Mouse (Mus musculus) MEL (cell line): ENCODE data around the gene Vmn2r99. TPM values are rescaled to one million over a fixed set of nuclear protein-coding genes. Genes with fewer than 3 reads are reported as not detected.

ENCODE experiments used
- DNase-seq: peaks from one replicate; pipeline ENCODE4 v3.0.0; 2011; ENCODE audit warnings: low read depth, low spot score
- H3K27ac ChIP-seq: 2 replicates; pipeline ENCODE4 v1.5.1; 2012; ENCODE audit warnings: low read depth, mild to moderate bottlenecking, control low read depth, low read length, moderate library complexity; ENCODE audit not compliant: control insufficient read depth
- H3K27me3 ChIP-seq, 2 experiments: fragments of 150-350 bp in 1 of 2; sonication (generic) in 1 of 2; 2 replicates each; pipeline ENCODE4 v1.6.1; 2012; ENCODE audit warnings: low read length in 2 of 2, mild to moderate bottlenecking in 2 of 2, improper control_type of control experiment in 1 of 2, moderate library complexity in 1 of 2; ENCODE audit not compliant: insufficient read depth in 2 of 2, control insufficient read depth in 1 of 2
- H3K36me3 ChIP-seq, 2 experiments: 2 replicates each; pipeline ENCODE4 v1.6.1; 2012 to 2014; ENCODE audit warnings: low read length in 2 of 2, improper control_type of control experiment in 1 of 2, inconsistent platforms in 1 of 2, mild to moderate bottlenecking in 1 of 2; ENCODE audit not compliant: insufficient read depth in 2 of 2, control insufficient read depth in 1 of 2
- H3K4me1 ChIP-seq, 2 experiments: fragments of 150-350 bp in 1 of 2; sonication (generic) in 1 of 2; 2 replicates each; pipeline ENCODE4 v1.6.1; 2012; ENCODE audit warnings: low read length in 2 of 2, improper control_type of control experiment in 1 of 2, mild to moderate bottlenecking in 1 of 2; ENCODE audit not compliant: insufficient read depth in 2 of 2, control insufficient read depth in 1 of 2
- H3K4me3 ChIP-seq, 2 experiments: fragments of 150-350 bp in 1 of 2; sonication (generic) in 1 of 2; 2 replicates each; pipeline ENCODE4 v1.5.1; 2012; ENCODE audit warnings: low read depth in 2 of 2, low read length in 2 of 2, mild to moderate bottlenecking in 2 of 2, moderate library complexity in 2 of 2, control low read depth in 1 of 2, improper control_type of control experiment in 1 of 2; ENCODE audit not compliant: control insufficient read depth in 1 of 2, insufficient read depth in 1 of 2
- H3K79me2 ChIP-seq: 2 replicates; pipeline ENCODE4 v1.6.1; 2012; ENCODE audit warnings: mild to moderate bottlenecking, low read length, moderate library complexity; ENCODE audit not compliant: control insufficient read depth, poor library complexity, insufficient read depth
- H3K9ac ChIP-seq: 2 replicates; pipeline ENCODE4 v1.6.1; 2012; ENCODE audit warnings: low read depth, mild to moderate bottlenecking, control low read depth, low read length, moderate library complexity; ENCODE audit not compliant: control insufficient read depth, poor library complexity, severe bottlenecking
- H3K9me3 ChIP-seq: fragments of 150-350 bp; sonication (generic); replicated peaks from 2 replicates; pipeline ENCODE4 v1.6.1; 2012; ENCODE audit warnings: mild to moderate bottlenecking, low read length, improper control_type of control experiment, moderate library complexity; ENCODE audit not compliant: insufficient read depth
- CHD1 ChIP-seq: IDR thresholded peaks from 2 replicates; pipeline ENCODE4 v1.6.1; 2012; ENCODE audit warnings: low read depth, mild to moderate bottlenecking, inconsistent platforms, low read length, improper control_type of control experiment
- CHD2 ChIP-seq: IDR thresholded peaks from 2 replicates; pipeline ENCODE4 v1.6.1; 2011; ENCODE audit warnings: low read length, improper control_type of control experiment
- CTCF ChIP-seq, 3 experiments: IDR thresholded peaks in 2 of 3; conservative IDR thresholded peaks in 1 of 3; 2 replicates each; pipeline ENCODE4 v1.5.1; 2011 to 2012; ENCODE audit warnings: low read length in 3 of 3, low read depth in 2 of 3, mild to moderate bottlenecking in 2 of 3, improper control_type of control experiment in 1 of 3, inconsistent platforms in 1 of 3, mixed read lengths in 1 of 3, moderate library complexity in 1 of 3; ENCODE audit not compliant: control insufficient read depth in 1 of 3, insufficient read depth in 1 of 3, poor library complexity in 1 of 3, severe bottlenecking in 1 of 3
- E2F4 ChIP-seq: IDR thresholded peaks from 2 replicates; pipeline ENCODE4 v1.6.1; 2011; ENCODE audit warnings: low read depth, low read length, improper control_type of control experiment, borderline replicate concordance
- GATA1 ChIP-seq: IDR thresholded peaks from 2 replicates; pipeline ENCODE4 v1.6.1; 2011; ENCODE audit warnings: low read depth, low read length, improper control_type of control experiment
- HCFC1 ChIP-seq: IDR thresholded peaks from 2 replicates; pipeline ENCODE4 v1.6.1; 2012; ENCODE audit warnings: low read depth, mild to moderate bottlenecking, inconsistent platforms, low read length, improper control_type of control experiment, moderate library complexity
- KAT2A ChIP-seq: conservative IDR thresholded peaks from 2 replicates; pipeline ENCODE4 v1.6.1; 2012; ENCODE audit warnings: low read depth, low read length, improper control_type of control experiment, inconsistent platforms
- MEF2A ChIP-seq: IDR thresholded peaks from 2 replicates; pipeline ENCODE4 v1.6.1; 2014; ENCODE audit warnings: low read depth, mild to moderate bottlenecking, inconsistent platforms, low read length, improper control_type of control experiment; ENCODE audit not compliant: poor library complexity, insufficient replicate concordance, severe bottlenecking; ENCODE audit errors: extremely low read depth
- MXI1 ChIP-seq: IDR thresholded peaks from 2 replicates; pipeline ENCODE4 v1.6.1; 2011; ENCODE audit warnings: mild to moderate bottlenecking, low read depth, low read length, improper control_type of control experiment
- MYB ChIP-seq: IDR thresholded peaks from 2 replicates; pipeline ENCODE4 v1.6.1; 2011; ENCODE audit warnings: mild to moderate bottlenecking, low read depth, low read length, improper control_type of control experiment
- MYC ChIP-seq: IDR thresholded peaks from 2 replicates; pipeline ENCODE4 v1.6.1; 2011; ENCODE audit warnings: low read depth, mild to moderate bottlenecking, low read length, improper control_type of control experiment, moderate library complexity
- NELFE ChIP-seq: IDR thresholded peaks from 2 replicates; pipeline ENCODE4 v1.6.1; 2011; ENCODE audit warnings: low read depth, low read length, improper control_type of control experiment
- TAL1 ChIP-seq: IDR thresholded peaks from 2 replicates; pipeline ENCODE4 v1.6.1; 2012; ENCODE audit warnings: mild to moderate bottlenecking, inconsistent platforms, low read length, moderate library complexity, mixed read lengths
- TBP ChIP-seq: IDR thresholded peaks from 2 replicates; pipeline ENCODE4 v1.8.0; 2011; ENCODE audit warnings: low read depth, low read length, improper control_type of control experiment
- UBTF ChIP-seq: IDR thresholded peaks from 2 replicates; pipeline ENCODE4 v1.6.1; 2012; ENCODE audit warnings: low read depth, mild to moderate bottlenecking, inconsistent platforms, low read length, improper control_type of control experiment, moderate library complexity, borderline replicate concordance; ENCODE audit not compliant: insufficient read depth
- USF1 ChIP-seq: IDR thresholded peaks from 2 replicates; pipeline ENCODE4 v1.6.1; 2014; ENCODE audit warnings: low read depth, mild to moderate bottlenecking, inconsistent platforms, low read length, improper control_type of control experiment, moderate library complexity
- USF2 ChIP-seq, 2 experiments: IDR thresholded peaks; 2 replicates each; pipeline ENCODE4 v1.6.1; 2011 to 2012; ENCODE audit warnings: improper control_type of control experiment in 2 of 2, low read length in 2 of 2, borderline replicate concordance in 1 of 2, inconsistent platforms in 1 of 2, low read depth in 1 of 2, mild to moderate bottlenecking in 1 of 2; ENCODE audit not compliant: insufficient read depth in 1 of 2
- ZC3H11A ChIP-seq: IDR thresholded peaks from 2 replicates; pipeline ENCODE4 v1.6.1; 2012; ENCODE audit warnings: low read depth, mild to moderate bottlenecking, inconsistent platforms, low read length, improper control_type of control experiment
- ZKSCAN1 ChIP-seq: IDR thresholded peaks from 2 replicates; pipeline ENCODE4 v1.6.1; 2012; ENCODE audit warnings: low read depth, mild to moderate bottlenecking, inconsistent platforms, low read length, improper control_type of control experiment, moderate library complexity
- ZMIZ1 ChIP-seq: IDR thresholded peaks from 2 replicates; pipeline ENCODE4 v1.6.1; 2012; ENCODE audit warnings: low read depth, mild to moderate bottlenecking, inconsistent platforms, low read length, improper control_type of control experiment, moderate library complexity
- polyA plus RNA-seq, 2 experiments: library from polyadenylated mRNA; stranded (reverse) in 1 of 2; unstranded in 1 of 2; fragments of >175 nt in 1 of 2; fragments of >200 nt in 1 of 2; gene quantifications; 2 replicates each; pipeline versions ENCODE4 v1.2.1 to v1.2.4; 2012; ENCODE audit warnings: low replicate concordance in 2 of 2, low read depth in 1 of 2; ENCODE audit not compliant: insufficient read length in 2 of 2, insufficient read depth in 1 of 2, missing spikeins in 1 of 2
- total RNA-seq: library from RNA; depleted of rRNA; stranded (reverse); fragments of 300-350 nt; gene quantifications from 2 replicates; pipeline ENCODE4 v1.2.3, GENCODE M21; 2012; rRNA removed

Gene Vmn2r99
- not detected in 2 replicates for total RNA-seq
- not detected for polyA plus RNA-seq

- no peaks in the 10 kb centered on the region for H3K79me2 ChIP-seq
- H3K27me3 ChIP-seq = no peaks in the 10 kb centered on the region
- H3K36me3 ChIP-seq = no peaks in the 10 kb centered on the region
- no peak within 1 kb of the TSS for H3K4me3 ChIP-seq
- no peaks in the 10 kb centered on the region for H3K9me3 ChIP-seq
- no peak within 1 kb of the TSS for H3K9ac ChIP-seq
- TF ChIP-seq MYB (no peak), TAL1 (no peak), ZKSCAN1 (no peak), USF1 (no peak), MYC (no peak), USF2 (IDR thresholded peaks at IDR 0.05; ENCODE audit: borderline replicate concordance in 1 of 2, insufficient read depth in 1 of 2, low read depth in 1 of 2, low read length in 2 of 2) (no peak), KAT2A (no peak), TBP (no peak)
- TF ChIP-seq, all 39 proteins: peak for 0
- Histone ChIP-seq H3K27ac (no peak within 1 kb of the TSS), H3K4me1 (no peaks in the 10 kb centered on the region)
- DNase-seq = no peak
Measured at GRCm38 (mm10) chr17:19361649-19362048, at the start of gene Vmn2r99. Gene Vmn2r99, plus strand, starts transcription at chr17:19361949.

- Histone ChIP-seq H3K9ac (no peak overlapping the region), H3K27me3 (no peaks in the 10 kb centered on the region), H3K27ac (no peak overlapping the region), H3K79me2 (no peaks in the 10 kb centered on the region), H3K9me3 (no peaks in the 10 kb centered on the region), H3K4me3 (no peak overlapping the region), H3K4me1 (no peaks in the 10 kb centered on the region), H3K36me3 (no peaks in the 10 kb centered on the region)
- DNase-seq = no peak
- TF ChIP-seq GATA1 (no peak), HCFC1 (no peak), UBTF (no peak), MEF2A (no peak), MYB (no peak), USF2 (IDR thresholded peaks at IDR 0.05; ENCODE audit: borderline replicate concordance in 1 of 2, insufficient read depth in 1 of 2, low read depth in 1 of 2, low read length in 2 of 2) (no peak), NELFE (no peak), TAL1 (no peak), ZKSCAN1 (no peak), MXI1 (no peak), CHD1 (no peak), CTCF (IDR thresholded peaks at IDR 0.05 in 2 of 3, conservative IDR thresholded peaks at IDR 0.05 in 1 of 3; ENCODE audit: control insufficient read depth in 1 of 3, insufficient read depth in 1 of 3, low read depth in 2 of 3, low read length in 3 of 3, poor library complexity in 1 of 3, severe bottlenecking in 1 of 3) (no peak), MYC (no peak), CHD2 (no peak), ZC3H11A (no peak), ZMIZ1 (no peak), E2F4 (no peak), TBP (no peak)
Measured at GRCm38 (mm10) chr17:19437623-19438022, 75.9 kb downstream of the Vmn2r99 start.
